Mouse (Mus musculus): ENCODE results near the gene Syngr3. TPM values are rescaled to one million over a fixed set of nuclear protein-coding genes. Genes with fewer than 3 reads are reported as not detected.
A peak's percentile ranks its signal among the peaks of the same experiment; 100 is the strongest.

The Syngr3 gene
- polyA plus RNA-seq, 1 experiment from 2014 or later = 27.8 TPM

DNA sequence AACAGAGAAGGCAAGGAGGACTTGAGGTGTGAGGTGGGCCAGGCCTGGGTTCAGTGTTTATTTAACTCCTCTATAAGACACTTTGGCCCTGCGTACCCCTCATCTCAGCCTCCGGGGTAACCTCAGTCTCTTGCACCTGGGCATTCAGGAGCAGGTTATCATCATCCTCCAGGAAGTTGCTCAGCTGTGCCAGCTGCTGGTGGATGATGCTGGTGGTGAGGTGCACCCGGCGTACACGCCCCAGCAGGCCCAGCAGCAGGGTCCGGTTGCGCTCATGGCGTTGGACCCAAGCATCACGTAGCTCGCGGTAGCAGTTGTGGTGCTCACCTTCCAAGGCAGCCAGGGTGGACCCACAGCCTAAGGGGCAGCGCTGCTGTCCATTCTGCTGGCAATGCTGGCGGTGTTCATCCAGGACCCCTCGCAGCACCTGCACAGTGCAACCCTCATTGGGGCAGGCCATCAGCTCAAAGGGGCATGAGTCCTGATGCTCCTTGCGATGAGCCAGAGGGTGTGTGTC, 26.5 kb upstream of the Syngr3 start:
- no peaks in the 10 kb centered on the region for H3K27me3 ChIP-seq
- peaks cover 24% of the 10 kb centered on the region for H3K36me3 ChIP-seq (replicated peaks)
- no peak overlapping the region for H3K9ac ChIP-seq
- no peak overlapping the region for H3K4me2 ChIP-seq
- peaks cover 17% of the 10 kb centered on the region for H3K4me1 ChIP-seq
- ATAC-seq (ENCODE audit: low FRiP score) = no peak
- WGBS = 98% methylated on average over 15 of the region's 15 CpGs
- no peaks in the 10 kb centered on the region for H3K9me3 ChIP-seq
- no peak overlapping the region for H3K27ac ChIP-seq
- no peak overlapping the region for H3K4me3 ChIP-seq (replicated peaks)

DNA sequence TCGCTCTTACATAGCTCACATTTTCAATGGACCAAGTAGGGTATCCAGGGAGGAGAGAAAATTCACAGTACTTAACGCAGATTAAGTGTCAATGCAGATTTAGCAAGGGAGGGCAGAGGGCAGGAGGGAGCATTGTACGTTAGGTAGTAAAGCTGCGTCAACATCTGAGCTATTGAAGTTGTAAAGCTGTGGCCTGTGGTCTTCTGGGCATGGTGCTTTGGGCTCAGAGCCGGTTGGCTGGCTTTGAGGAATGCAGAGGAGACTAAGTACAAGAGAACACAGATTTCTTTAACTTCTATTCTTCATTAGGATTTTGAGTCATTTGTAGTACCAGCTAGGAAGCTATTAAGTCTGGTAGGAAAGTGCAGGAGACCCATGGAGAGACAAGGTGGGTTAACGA, 25.8 kb upstream of the Syngr3 start:
- no peak overlapping the region for H3K9ac ChIP-seq

DNA sequence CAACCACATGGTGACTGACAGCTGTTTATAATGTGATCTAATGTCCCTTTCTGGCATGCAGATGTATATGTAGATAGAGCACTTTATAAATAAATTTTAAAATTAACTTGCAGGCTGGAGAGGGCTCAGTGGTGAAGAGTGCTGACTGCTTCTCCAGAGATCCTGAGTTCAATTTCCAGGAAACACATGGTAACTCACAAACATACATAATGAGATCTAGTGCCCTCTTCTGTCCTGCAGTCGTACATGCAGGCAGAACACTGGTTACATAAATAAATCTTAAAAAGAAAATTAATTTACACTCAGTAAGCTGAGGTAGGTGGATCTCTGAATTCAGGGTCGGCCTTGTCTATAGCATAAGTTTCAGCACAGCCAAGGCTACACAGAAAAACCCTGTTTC, 18.9 kb upstream of the Syngr3 start:
- H3K4me1 ChIP-seq = peaks cover 17% of the 10 kb centered on the region
- no peak overlapping the region for H3K9ac ChIP-seq
- no peak overlapping the region; the same call in 1 of the 2 replicates for H3K4me2 ChIP-seq
- 33% methylated on average over 2 of the region's 2 CpGs for WGBS
- H3K4me3 ChIP-seq (replicated peaks) = no peak overlapping the region
- H3K27me3 ChIP-seq = no peaks in the 10 kb centered on the region
- no peaks in the 10 kb centered on the region for H3K9me3 ChIP-seq
- no peak for ATAC-seq (ENCODE audit: low FRiP score)
- H3K36me3 ChIP-seq (replicated peaks) = peaks cover 19% of the 10 kb centered on the region
- no peak overlapping the region for H3K27ac ChIP-seq

More for the DNA sequence above, 25.8 kb upstream of the Syngr3 start:
- Histone ChIP-seq H3K4me1 (peaks cover 13% of the 10 kb centered on the region), H3K27me3 (no peaks in the 10 kb centered on the region), H3K36me3 (replicated peaks) (peaks cover 22% of the 10 kb centered on the region), H3K4me3 (replicated peaks) (no peak overlapping the region), H3K9me3 (no peaks in the 10 kb centered on the region), H3K27ac (no peak overlapping the region), H3K4me2 (no peak overlapping the region)
- ATAC-seq (ENCODE audit: low FRiP score) = no peak
- WGBS = 43% methylated on average over 6 of the region's 6 CpGs

DNA sequence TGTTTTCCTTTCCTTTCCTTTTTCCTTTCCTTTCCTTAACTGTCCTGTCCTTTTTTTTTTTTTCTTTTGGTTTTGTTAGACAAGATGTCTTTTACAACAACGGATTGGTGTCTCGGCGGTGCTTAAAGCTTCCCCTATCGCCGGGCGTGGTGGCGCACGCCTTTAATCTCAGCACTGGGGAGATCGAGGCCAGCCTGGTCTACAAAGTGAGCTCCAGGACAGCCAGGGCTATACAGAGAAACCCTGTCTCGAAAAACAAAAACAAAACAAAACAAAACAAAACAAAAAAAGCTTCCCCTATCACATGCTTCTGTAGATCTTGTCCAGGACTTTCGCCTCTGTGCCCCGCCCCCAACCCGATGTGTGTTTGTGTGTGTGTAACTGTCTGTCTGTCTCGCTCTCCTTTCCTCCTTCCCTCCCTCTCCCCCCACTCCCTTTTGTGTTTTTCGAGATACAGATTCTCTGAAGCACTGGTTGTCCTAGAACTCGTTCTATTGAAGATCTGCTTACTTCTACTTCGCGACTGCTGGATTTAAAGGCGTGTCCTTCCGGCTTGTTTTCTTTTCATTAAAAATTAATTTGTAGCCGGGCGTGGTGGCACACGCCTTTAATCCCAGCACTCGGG, 18.2 kb upstream of the Syngr3 start:
- no peaks in the 10 kb centered on the region for H3K27me3 ChIP-seq
- WGBS = 5% methylated on average over 24 of the region's 24 CpGs
- peak overlapping the region; percentile 82 for H3K27ac ChIP-seq
- H3K4me1 ChIP-seq = peaks cover 17% of the 10 kb centered on the region
- ATAC-seq (ENCODE audit: low FRiP score) = peak; percentile 66
- peaks cover 25% of the 10 kb centered on the region for H3K36me3 ChIP-seq (replicated peaks)
- peak overlapping the region; percentile 81 for H3K4me3 ChIP-seq (replicated peaks)
- peak overlapping the region; percentile 87 for H3K4me2 ChIP-seq
- peak overlapping the region; percentile 75 for H3K9ac ChIP-seq
- H3K9me3 ChIP-seq = no peaks in the 10 kb centered on the region

DNA sequence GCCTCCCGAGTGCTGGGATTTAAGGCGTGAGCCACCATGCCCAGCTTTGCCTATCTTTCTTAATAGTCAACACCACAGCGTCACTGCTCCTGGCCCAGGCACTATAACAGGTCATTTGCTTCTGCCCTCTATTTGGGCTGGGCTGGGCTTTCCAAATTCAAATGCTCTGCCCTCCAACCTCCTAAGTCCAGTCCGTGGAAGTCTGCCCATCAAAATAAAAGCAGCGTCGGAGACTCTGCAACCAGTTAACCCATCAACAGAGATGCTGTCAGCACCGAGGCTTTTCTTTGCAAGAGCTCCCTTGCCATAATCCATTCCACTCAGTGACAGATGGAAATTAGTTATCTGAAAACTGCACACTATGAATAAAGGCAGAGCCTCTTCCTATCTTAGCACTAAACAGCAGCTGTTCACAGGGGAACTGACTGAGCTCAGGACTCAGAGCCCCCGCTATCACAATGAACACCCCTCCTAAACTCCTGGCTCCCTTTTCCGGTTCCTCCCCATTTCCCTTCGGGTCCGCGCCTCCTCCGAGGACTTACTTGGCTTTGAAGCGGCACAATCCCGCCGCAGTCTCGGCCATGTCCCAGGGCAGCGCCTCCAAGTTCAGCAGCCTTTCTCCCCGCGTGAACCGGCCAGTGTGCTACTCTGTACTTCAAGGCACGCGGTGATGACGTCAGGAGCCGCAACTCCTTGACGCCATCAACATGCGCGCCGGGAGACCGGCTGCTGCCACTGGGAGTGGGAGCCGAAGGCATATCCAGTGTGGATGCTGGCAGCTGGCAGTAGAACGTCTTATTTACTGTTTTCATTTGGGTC, 17.4 kb upstream of the Syngr3 start, which contains the start of gene Tbl3:
TSS of gene Tbl3 (minus strand) at position 679 of the 819 bp plus-strand sequence.
- H3K4me3 ChIP-seq (replicated peaks) = peak within 1 kb of the TSS; percentile 81
- H3K4me1 ChIP-seq = peaks cover 17% of the 10 kb centered on the region
- peak within 1 kb of the TSS; percentile 87 for H3K4me2 ChIP-seq
- H3K36me3 ChIP-seq (replicated peaks) = peaks cover 31% of the 10 kb centered on the region
- peak within 1 kb of the TSS; percentile 75 for H3K9ac ChIP-seq
- H3K27ac ChIP-seq = peak within 1 kb of the TSS; percentile 82
- WGBS = 4% methylated on average over 32 of the region's 32 CpGs
- H3K9me3 ChIP-seq = no peaks in the 10 kb centered on the region
- H3K27me3 ChIP-seq = no peaks in the 10 kb centered on the region
- peak; percentile 90 for ATAC-seq (ENCODE audit: low FRiP score)

DNA sequence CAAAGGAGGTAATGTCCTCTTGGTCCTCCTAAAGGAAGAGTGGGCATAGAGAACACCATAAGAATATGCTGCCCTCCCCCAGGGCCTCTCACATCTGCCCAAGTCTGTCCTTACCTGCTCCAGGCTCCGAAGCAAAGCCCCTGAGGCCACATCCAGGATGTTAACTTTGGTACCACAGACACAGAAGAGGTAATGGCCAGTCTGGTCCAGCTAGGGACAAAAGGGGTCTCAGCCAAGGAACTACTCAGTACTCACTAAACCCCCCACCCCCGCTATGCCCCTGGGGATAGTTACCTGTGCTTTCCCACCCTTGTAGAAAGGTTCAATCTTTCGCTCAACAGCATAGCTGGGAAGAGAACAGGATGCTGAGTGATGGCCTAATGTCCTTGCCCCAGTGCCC, 16.1 kb upstream of the Syngr3 start:
- Histone ChIP-seq H3K36me3 (replicated peaks) (peaks cover 45% of the 10 kb centered on the region), H3K9me3 (no peaks in the 10 kb centered on the region), H3K4me2 (peak overlapping the region; percentile 87; the same call in 1 of the 2 replicates), H3K9ac (0 out of 2 replicates have a peak overlapping the region, but pooled peaks have one; percentile 12), H3K27ac (no peak overlapping the region), H3K27me3 (no peaks in the 10 kb centered on the region), H3K4me3 (replicated peaks) (peak overlapping the region; percentile 81; the same call in 1 of the 2 replicates), H3K4me1 (peaks cover 17% of the 10 kb centered on the region)
- 95% methylated on average over 3 of the region's 3 CpGs for WGBS
- ATAC-seq (ENCODE audit: low FRiP score) = no peak

DNA sequence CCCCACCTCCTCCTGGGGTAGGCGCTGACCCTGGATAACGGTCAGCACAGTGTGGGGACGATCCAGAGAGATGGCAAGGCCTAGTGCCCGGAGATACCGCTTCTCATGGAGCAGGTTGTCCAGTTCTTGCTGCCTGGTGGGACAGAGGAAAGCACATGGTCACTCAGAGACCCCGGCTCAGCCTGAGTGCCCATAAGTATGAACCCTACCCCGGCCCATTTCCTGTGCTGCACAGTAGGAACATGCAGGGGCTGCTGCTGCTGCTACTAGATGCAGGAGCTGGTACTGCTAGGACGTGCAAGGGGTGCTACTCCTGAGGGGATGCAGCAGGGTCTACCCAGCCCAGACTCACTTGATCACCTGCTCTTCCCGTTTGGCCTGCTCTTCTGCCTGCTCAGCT, 11.5 kb upstream of the Syngr3 start:
- WGBS = 92% methylated on average over 9 of the region's 9 CpGs
- no peak for ATAC-seq (ENCODE audit: low FRiP score)
- H3K27me3 ChIP-seq = no peaks in the 10 kb centered on the region; the same call in 1 of the 2 replicates

DNA sequence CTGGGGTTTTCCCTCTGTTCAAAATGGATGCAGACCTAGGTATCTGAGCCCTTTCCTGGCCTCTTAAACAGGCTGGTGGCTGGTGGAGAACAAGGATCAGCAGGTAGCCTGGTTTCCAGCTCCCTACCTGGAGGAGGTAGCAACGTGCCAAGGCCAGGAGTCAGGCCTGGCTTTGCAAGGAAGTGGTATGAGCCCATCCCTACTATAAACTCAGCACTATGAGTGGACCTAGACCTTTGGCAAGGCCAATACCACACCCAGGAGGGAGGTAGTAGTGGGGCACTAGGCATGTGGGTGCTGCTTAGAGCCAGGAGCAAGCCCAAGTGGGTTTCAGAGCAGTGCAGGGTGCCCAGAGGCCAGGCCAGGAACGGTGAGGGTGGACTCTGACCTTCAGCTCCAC, 9.7 kb upstream of the Syngr3 start:
- 72% methylated on average over 2 of the region's 2 CpGs for WGBS
- no peak overlapping the region for H3K4me2 ChIP-seq
- H3K9ac ChIP-seq = no peak overlapping the region
- H3K4me3 ChIP-seq (replicated peaks) = no peak overlapping the region
- H3K9me3 ChIP-seq = no peaks in the 10 kb centered on the region
- H3K27me3 ChIP-seq = no peaks in the 10 kb centered on the region; the same call in 1 of the 2 replicates
- ATAC-seq (ENCODE audit: low FRiP score) = no peak
- peaks cover 49% of the 10 kb centered on the region for H3K36me3 ChIP-seq (replicated peaks)
- peaks cover 29% of the 10 kb centered on the region for H3K4me1 ChIP-seq
- H3K27ac ChIP-seq = no peak overlapping the region

More for the DNA sequence above, 11.5 kb upstream of the Syngr3 start:
- Histone ChIP-seq H3K9me3 (no peaks in the 10 kb centered on the region), H3K36me3 (replicated peaks) (peaks cover 60% of the 10 kb centered on the region), H3K9ac (no peak overlapping the region), H3K27ac (no peak overlapping the region), H3K4me3 (replicated peaks) (no peak overlapping the region), H3K4me1 (peaks cover 24% of the 10 kb centered on the region), H3K4me2 (no peak overlapping the region)

DNA sequence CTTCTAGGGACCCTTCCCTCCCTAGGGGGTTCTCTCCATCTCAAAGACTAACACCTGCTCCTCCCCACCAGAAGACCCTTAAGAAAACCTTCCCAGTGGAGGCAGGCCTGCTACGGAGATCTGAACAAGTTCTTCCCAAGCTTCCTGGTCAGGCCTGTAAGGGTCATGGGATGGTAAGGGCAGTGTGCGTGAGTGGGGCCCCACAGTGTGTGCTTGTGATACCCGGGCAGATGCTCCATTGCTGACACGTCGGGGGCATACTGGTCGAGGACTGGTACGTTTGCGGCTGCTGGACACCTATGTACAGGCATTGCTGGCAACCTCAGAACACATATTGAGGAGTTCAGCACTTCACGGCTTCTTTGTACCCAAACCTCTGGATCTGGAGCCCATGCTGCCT, 9.0 kb upstream of the Syngr3 start:
- no peak overlapping the region for H3K4me3 ChIP-seq (replicated peaks)
- H3K36me3 ChIP-seq (replicated peaks) = peaks cover 41% of the 10 kb centered on the region
- WGBS = 76% methylated on average over 9 of the region's 9 CpGs
- peaks cover 31% of the 10 kb centered on the region for H3K4me1 ChIP-seq
- H3K27me3 ChIP-seq = no peaks in the 10 kb centered on the region; the same call in 1 of the 2 replicates
- no peak overlapping the region for H3K4me2 ChIP-seq
- H3K9me3 ChIP-seq = no peaks in the 10 kb centered on the region
- no peak overlapping the region for H3K27ac ChIP-seq
- no peak overlapping the region for H3K9ac ChIP-seq
- no peak for ATAC-seq (ENCODE audit: low FRiP score)

DNA sequence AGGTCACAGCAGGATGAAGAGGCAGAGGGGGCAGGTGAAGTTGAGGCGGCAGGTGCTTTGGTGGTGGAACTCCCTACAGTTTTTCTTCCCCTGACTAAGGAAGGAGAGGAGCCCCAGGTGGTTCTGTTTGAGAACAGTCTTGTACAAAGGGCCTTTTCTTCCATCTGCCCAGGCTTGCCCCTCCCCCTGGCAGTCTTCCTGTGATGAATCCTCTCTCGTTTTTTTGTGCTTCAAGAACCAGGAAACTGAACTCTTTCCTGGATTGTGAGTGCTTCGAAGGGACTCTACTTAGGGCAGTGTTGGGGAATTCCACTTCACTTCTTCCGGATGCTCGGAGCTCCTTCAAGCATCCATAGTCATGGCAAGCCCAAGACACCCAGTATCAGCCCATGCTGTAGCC, 8.2 kb upstream of the Syngr3 start:
- 11% methylated on average over 5 of the region's 5 CpGs for WGBS
- H3K4me2 ChIP-seq = no peak overlapping the region
- H3K4me3 ChIP-seq (replicated peaks) = no peak overlapping the region
- no peaks in the 10 kb centered on the region for H3K9me3 ChIP-seq
- H3K36me3 ChIP-seq (replicated peaks) = peaks cover 41% of the 10 kb centered on the region
- H3K9ac ChIP-seq = no peak overlapping the region
- H3K27ac ChIP-seq = no peak overlapping the region
- no peaks in the 10 kb centered on the region; the same call in 1 of the 2 replicates for H3K27me3 ChIP-seq
- no peak for ATAC-seq (ENCODE audit: low FRiP score)
- peaks cover 31% of the 10 kb centered on the region for H3K4me1 ChIP-seq

DNA sequence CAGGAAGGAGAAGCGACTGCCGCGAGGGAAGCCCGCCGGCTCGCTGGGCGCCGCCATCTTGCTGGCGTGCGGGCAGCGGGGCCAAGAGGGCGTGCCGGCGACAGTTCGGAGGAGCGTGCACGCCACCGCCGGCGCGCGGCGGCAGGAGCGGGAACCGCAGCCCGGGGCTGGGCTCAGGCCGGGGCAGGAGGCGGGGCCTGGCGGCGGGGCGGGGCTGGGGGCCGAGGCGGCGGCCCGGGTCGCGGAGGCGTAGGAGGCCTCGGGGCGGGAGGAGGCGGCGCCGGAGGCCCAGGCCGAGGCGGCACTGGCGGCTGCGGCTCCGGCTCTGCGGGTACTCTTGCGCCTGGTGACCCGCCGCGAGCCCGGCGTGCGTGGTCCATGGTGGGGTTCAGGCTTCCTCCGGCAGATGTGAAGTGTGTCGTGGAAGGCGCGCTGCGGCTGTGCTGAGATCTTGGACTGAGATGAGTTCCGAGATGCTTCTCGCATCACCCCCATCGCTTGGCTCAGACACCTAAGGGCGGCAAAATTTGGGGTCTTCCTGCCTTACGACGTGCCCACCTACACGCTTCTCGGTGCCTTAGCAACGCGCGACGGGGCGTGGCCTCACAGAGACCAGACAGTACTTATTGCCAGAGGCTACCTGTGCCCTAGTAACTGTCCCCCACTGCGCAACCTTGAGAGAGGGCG, 6.4 kb upstream of the Syngr3 start, which contains the start of the genes Gfer and Noxo1:
TSS of gene Gfer (minus strand) at position 146 of the 687 bp plus-strand sequence.
TSS of gene Noxo1 (plus strand) at position 224 of the 687 bp plus-strand sequence.
- peak within 1 kb of the TSS; percentile 85 for H3K9ac ChIP-seq

More for the DNA sequence above, 6.4 kb upstream of the Syngr3 start, which contains the start of the genes Gfer and Noxo1:
- Histone ChIP-seq H3K27ac (peak within 1 kb of the TSS; percentile 90), H3K27me3 (peaks cover under 1% of the 10 kb centered on the region; the same call in 1 of the 2 replicates), H3K4me1 (peaks cover 31% of the 10 kb centered on the region), H3K9me3 (no peaks in the 10 kb centered on the region), H3K36me3 (replicated peaks) (peaks cover 33% of the 10 kb centered on the region), H3K4me2 (peak within 1 kb of the TSS; percentile 78), H3K4me3 (replicated peaks) (peak within 1 kb of the TSS; percentile 83)
- under 1% methylated on average over 70 of the region's 76 CpGs for WGBS
- peak; percentile 93 for ATAC-seq (ENCODE audit: low FRiP score)

Measured in forebrain, embryonic 12.5 days (tissue).